Mouse (Mus musculus): Measurements from ENCODE around the gene Tmprss13.

GRCm38 (mm10) chr9:45326390-45326789 is 7.5 kb downstream of the Tmprss13 start:
- TF ChIP-seq USF1 (IDR thresholded peaks at IDR 0.05; ENCODE audit: low read depth) (no peak), CTCF (IDR thresholded peaks at IDR 0.05; ENCODE audit: control insufficient read depth, insufficient read depth, insufficient read length) (no peak), FOSL1 (IDR thresholded peaks at IDR 0.05; ENCODE audit: insufficient read depth, low read length, poor library complexity, severe bottlenecking) (no peak), MAX (IDR thresholded peaks at IDR 0.05) (no peak), CEBPB (IDR thresholded peaks at IDR 0.05; ENCODE audit: low read depth) (no peak)
